Mouse (Mus musculus) retina, adult 2 months (tissue): ENCODE measurements at regions not wholly inside any gene's neighbourhood (a gene's known extent, or its start where the extent isn't known, plus 50 kb on each side); places are given as distances from the start of the nearest gene placed in this dataset.

Source experiments
- DNase-seq: peaks from one replicate; pipeline ENCODE4 v3.0.0-alpha.2; 2012; ENCODE audit warnings: low read depth, low spot score

- no peak for DNase-seq
These were observed 446.5 kb downstream of the Pdgfc start for GRCm38 (mm10) chr3:81482742-81483141.

DNA sequence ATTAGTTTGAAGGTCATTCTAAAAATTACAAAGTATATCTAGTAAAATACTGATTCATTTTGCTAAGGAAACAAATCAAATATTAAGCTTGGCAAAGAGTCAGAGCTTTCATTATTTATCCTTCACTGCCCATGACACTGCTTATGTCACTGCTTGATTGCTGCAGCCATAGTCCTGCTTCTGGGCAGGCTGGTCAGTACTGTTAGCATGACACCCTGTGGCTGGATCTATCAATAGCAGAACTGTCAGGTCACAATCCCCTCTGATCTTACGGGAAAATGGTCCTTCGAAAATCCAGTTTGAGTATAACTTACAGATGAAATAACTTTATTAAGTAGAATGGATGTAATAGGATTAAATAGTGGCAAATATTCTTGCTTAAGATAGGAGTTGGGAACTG, 447.1 kb downstream of the Pdgfc start:
- no peak for DNase-seq

GRCm38 (mm10) chr3:81505316-81505715, 427.1 kb upstream of the Ctso start:
- no peak for DNase-seq

DNA sequence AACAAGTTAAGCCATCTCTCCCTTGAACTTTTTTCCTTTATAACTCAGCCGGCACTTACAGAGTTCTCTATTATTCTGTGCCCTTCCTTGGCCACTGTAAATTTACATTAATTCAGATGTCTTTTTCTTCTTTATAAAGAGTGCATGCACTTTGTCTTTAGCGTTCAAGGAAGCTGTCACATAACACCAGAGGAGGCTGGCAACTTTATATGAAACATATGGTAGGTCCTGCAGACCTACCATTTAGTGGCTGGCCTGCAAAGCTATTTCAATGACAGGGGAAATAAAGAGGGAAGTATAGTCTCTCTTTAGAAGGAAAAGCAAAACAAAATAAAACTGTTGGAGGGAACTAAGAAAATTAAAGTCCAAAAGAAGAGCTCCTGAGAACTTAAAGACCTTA, 423.8 kb upstream of the Ctso start:
- DNase-seq: no peak

DNA sequence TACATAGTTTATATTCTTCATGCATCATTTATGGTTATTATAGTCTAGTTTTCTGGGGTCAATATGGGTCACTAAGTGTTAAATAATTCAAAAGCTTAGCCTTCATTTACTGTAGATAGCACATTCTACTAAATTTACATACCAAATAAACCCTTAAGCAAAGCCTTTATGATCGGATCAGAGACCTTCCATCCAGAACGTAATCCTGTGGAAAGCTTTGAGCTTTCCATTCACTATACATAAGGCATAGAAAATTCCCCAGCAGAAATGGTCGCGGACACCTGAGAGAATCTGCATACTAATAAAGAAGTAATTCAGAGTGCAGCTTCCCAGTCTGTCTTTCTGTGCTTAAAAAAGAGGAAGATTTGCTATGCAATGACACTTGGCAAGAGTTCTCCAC, 410.6 kb upstream of the Ctso start:
- no peak for DNase-seq

GRCm38 (mm10) chr3:81530872-81531271, 401.5 kb upstream of the Ctso start:
- DNase-seq: no peak

GRCm38 (mm10) chr3:81535448-81536205, 396.8 kb upstream of the Ctso start:
- no peak for DNase-seq

DNA sequence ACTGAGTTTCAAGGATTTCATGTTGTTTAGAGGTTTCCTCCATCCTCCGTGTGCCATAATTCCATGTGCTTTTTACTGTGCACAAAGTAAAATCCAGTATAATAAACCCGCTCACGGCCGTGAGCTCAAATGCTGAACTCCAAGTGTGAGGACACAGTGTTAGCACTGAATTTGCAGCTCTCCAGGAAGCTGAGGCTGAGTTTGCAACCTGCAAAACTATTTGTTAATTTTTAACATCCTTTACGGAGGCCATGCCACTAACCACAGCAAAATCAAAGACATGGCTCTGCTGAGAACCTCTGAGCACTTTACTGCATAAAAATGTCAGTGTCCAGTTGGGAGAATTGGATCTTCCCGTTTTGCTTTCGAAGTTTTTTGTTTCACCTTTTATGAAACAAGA, 377.6 kb upstream of the Ctso start:
- DNase-seq: no peak

DNA sequence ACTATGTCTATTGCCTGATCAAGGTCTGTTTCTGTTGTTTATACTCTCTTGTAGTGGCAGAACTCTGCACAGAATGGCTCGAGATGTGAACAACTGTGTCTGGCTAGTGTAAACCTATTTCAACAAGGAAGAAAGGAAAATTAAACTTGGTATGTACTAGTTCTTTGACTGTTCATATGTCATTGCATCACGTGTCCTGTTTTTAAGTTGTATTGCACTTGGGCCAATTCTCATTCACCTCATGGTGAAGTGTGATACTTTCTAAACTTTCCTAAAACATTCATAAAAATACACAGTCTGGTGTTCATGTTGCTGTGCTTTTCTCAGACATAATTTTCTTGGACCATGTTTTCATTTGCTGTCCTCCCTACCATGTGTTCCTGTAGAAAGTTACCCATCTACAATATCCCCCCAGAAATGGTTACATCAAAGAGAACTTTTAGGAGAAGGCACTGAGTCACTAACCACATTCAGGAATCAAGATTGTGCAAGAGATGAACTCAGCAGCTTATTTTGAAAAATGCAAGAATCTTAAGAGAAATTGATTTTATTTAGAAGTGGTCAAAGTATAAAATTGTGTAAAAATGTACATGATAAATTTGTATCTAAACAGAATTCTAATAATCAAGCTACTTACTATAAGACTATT, 369.7 kb upstream of the Ctso start:
- no peak for DNase-seq

GRCm38 (mm10) chr3:81563858-81564756, 368.3 kb upstream of the Ctso start:
- no peak for DNase-seq

DNA sequence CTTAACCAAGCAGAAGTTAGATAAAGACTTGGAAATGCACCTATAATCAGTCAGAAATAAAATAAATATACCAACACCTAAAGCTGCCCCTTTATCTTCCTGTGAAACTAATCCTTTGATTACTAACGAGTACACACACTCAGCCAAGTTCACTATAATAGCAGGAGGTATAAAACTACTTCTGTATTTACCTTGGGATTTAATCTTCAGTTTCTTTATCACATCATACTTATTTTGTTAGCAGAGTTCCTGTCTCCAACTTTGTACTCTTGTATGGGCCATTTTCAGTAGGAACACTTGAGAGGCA, 367.7 kb upstream of the Ctso start:
- no peak for DNase-seq

DNA sequence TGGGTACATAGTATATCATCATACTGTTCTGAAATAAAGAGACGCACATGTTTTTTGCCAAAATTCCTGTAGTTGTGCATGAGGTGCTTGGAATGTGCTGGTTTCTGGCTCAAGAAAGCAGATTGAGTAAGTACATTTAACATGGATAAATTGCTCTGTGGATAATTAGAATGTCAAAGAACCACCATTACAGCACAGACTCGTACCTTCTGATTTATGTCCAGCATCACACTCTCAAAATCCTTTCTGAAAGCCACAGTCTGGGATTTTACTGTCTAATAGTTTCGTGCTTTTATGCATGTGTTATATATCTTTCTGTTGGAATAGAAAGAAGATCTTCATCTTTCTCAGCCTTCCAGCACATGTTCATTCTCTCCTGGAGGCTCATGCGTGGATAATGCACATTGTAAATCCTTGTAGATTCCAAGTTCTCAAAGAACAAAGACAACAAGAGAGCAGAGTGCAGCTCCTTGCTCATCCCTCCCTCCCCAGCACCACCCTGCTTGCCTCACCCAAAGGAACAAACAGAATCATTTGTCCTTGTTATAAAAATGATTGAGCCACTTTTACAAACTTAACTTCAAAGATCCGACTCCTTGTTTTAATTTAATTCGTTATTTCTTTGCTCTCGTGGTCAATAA, 348.9 kb upstream of the Ctso start:
- DNase-seq: no peak

- DNase-seq: no peak
These were observed 343.3 kb upstream of the Ctso start for GRCm38 (mm10) chr3:81589109-81589508.

- no peak for DNase-seq
These were observed 303.2 kb upstream of the Ctso start for GRCm38 (mm10) chr3:81629157-81629556.

DNA sequence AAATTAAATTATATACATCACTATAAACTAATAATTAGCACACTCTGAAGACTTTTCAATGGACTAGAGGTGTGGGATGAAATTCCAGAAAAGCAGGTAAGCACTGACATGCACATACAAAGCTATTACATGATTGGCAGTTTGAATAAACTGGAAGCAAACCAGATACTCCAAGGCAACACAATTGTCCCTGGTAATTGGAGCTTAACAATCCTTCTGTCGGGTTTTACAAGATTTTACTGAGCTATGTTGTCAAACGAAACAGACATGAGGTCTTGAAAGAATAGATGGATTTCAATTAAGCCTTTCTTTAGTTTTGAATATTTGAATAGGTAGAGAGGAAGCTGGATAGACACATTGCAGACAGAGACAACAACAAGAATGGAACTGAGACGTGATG, 273.9 kb upstream of the Ctso start:
- no peak for DNase-seq

DNA sequence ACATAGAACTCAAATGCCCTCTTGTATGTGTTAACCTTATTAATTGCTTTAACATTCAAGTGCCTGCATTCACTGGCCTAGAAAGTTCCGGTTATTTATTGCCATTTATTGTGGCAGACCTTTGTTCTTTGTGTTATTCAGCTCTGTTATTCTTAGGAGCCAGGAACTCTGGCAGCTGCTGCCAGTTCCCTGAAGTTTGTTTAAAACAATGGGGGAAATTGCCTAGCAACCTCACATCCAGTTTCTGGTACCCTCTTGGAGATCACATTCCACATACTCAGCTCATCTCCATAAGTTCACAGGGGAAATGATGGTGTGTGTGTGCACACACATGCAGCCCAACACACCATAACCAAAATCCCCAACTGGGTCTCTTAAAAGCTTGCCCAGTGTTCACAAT, 270.8 kb upstream of the Ctso start:
- no peak for DNase-seq

- no peak for DNase-seq
These were observed 266.1 kb upstream of the Ctso start for GRCm38 (mm10) chr3:81666262-81666661.

GRCm38 (mm10) chr3:81676570-81676969, 255.8 kb upstream of the Ctso start:
- DNase-seq: no peak

DNA sequence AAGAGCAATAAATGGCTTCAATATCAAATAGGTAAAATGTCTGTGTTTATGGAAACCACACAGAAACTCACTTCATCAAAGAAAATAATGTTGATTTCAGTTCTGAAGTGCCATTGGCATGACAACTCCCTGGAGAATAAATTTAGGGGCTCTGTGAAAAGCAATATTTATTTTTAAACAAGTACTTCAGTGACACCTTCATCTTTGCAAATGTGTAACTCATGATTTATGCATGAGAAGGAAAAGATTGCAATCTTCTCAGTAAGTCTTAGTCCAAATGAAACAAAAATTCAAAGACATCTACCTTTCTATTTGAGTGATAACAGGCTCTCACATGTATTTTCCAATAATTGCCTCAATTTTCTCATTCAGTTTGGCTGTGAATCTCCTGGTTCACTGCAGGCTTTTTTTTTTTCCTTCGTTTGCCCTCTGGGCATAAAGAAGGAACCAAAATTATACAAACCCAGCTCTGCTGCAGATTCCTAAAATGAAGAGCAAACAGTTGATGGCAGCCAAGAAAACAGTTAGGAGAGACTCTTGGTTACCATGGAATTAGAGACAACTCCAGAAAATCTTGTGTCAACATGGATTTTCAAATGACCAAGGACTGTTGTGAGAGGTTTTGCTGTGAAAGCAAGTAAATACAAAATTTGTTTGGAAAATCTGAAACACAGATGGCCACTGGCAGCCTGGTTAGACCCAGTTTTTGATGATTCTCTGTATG, 230.3 kb upstream of the Ctso start:
- no peak for DNase-seq

DNA sequence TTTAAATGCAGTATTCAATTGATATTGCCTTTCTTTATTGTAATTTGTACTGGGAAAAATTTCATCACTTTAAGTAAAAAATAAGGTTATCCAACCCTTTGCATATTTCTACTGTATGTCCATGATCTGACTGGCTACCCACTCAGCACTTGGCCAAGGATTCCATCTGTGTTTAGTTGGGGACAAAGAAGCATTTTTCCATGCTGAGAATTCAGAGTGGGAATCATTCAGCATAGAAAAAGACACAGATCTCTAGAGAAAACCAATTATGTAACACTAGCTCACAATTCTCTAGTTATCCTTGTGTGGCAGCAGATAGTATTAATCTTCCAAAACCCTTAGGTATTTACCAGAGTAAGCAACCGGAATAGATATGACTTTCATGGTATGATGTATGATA, 213.5 kb upstream of the Ctso start:
- DNase-seq: no peak

- no peak for DNase-seq
These were observed 196.9 kb upstream of the Ctso start for GRCm38 (mm10) chr3:81735463-81735862.

- DNase-seq: no peak
These were observed 195.6 kb upstream of the Ctso start for GRCm38 (mm10) chr3:81736838-81737237.
